Mouse (Mus musculus) C2C12 (cell line): Measurements from ENCODE around the gene Arfip2.

ENCODE experiments used
- CEBPB ChIP-seq: IDR thresholded peaks from one replicate; pipeline ENCODE4 v1.6.1; 2011; ENCODE audit warnings: low read depth, mild to moderate bottlenecking, control low read depth, moderate library complexity
- CTCF ChIP-seq: IDR thresholded peaks from one replicate; pipeline ENCODE4 v1.5.1; 2011; ENCODE audit not compliant: control insufficient read depth, insufficient read depth, insufficient read length
- MAX ChIP-seq: IDR thresholded peaks from one replicate; pipeline ENCODE4 v1.6.1; 2011; ENCODE audit warnings: mild to moderate bottlenecking, control low read depth
- USF1 ChIP-seq: IDR thresholded peaks from one replicate; pipeline ENCODE4 v1.6.1; 2011; ENCODE audit warnings: low read depth, mild to moderate bottlenecking, control low read depth, moderate library complexity

GRCm38 (mm10) chr7:105640233-105640893 lies at the start of gene Arfip2, which contains the start of gene Gm45799:
- TF ChIP-seq CTCF = no peak
- no peak for TF ChIP-seq USF1
- TF ChIP-seq CEBPB = no peak
- no peak for TF ChIP-seq MAX
